Comparison of ENCODE assay signal across 10 mouse cellular contexts in genomic region chr10:90966821-90967220, GRCm38 (mm10).
DNase-seq lines count a peak whose midpoint lies in the region; ATAC-seq lines count a peak whose summit lies in the region.
"Had no signal": no experiment of that assay in that cellular context is flagged by ENCODE, and none has a peak within 500 bp of the region (broad histone marks: within the 10 kb centered on the region; RNA-seq: fewer than 3 reads in every experiment).

No protein-coding gene starts in this region.

- H3K4me2 ChIP-seq in hindbrain, embryonic 12.5 days (replicated peaks): peak overlapping the region; percentile 21; the same call in 1 of the 2 replicates
- H3K4me2 ChIP-seq in embryonic facial prominence, embryonic 14.5 days (ENCODE audit: low read depth, low read length): no peak overlapping the region
- H3K4me2 ChIP-seq in midbrain, embryonic 15.5 days: no peak overlapping the region
- H3K4me2 ChIP-seq: stomach, embryonic 15.5 days had no signal

- no peak overlapping the region for H3K27ac ChIP-seq in hindbrain, embryonic 12.5 days
- H3K27ac ChIP-seq in hindbrain, embryonic 10.5 days: no peak overlapping the region
- H3K27ac ChIP-seq in embryonic facial prominence, embryonic 14.5 days (replicated peaks; ENCODE audit: low read depth, low read length): no peak overlapping the region
- H3K27ac ChIP-seq in midbrain, embryonic 15.5 days: no peak overlapping the region
- H3K27ac ChIP-seq: macrophage; stomach, embryonic 15.5 days had no signal

- peaks cover 29% of the 10 kb centered on the region for H3K4me1 ChIP-seq in hindbrain, embryonic 12.5 days
- H3K4me1 ChIP-seq in hindbrain, embryonic 10.5 days (replicated peaks): peaks cover 35% of the 10 kb centered on the region
- peaks cover 8% of the 10 kb centered on the region for H3K4me1 ChIP-seq in embryonic facial prominence, embryonic 14.5 days (ENCODE audit: control insufficient read depth, insufficient read depth, low read length)
- H3K4me1 ChIP-seq in midbrain, embryonic 15.5 days: peaks cover 12% of the 10 kb centered on the region
- H3K4me1 ChIP-seq: stomach, embryonic 15.5 days had no signal

- H3K9ac ChIP-seq in hindbrain, embryonic 12.5 days: no peak overlapping the region
- no peak overlapping the region for H3K9ac ChIP-seq in embryonic facial prominence, embryonic 14.5 days (ENCODE audit: low read depth, low read length)
- no peak overlapping the region for H3K9ac ChIP-seq in midbrain, embryonic 15.5 days
- H3K9ac ChIP-seq: stomach, embryonic 15.5 days had no signal

- no peak for DNase-seq in hindbrain, embryonic 10.5 days (ENCODE audit: low spot score)
- peak; percentile 63 for DNase-seq in embryonic facial prominence, embryonic 14.5 days (ENCODE audit: low spot score)
- DNase-seq in layer of hippocampus, adult 9-11 months: peak; percentile 95
- no peak for DNase-seq in gastrocnemius, postnatal 14 days
- no peak for DNase-seq in heart, postnatal 14 days
- no peak for DNase-seq in gastrocnemius, adult 8-10 months (ENCODE audit: low spot score in 2 of 2)

- no peaks in the 10 kb centered on the region for H3K9me3 ChIP-seq in hindbrain, embryonic 12.5 days (replicated peaks)
- H3K9me3 ChIP-seq in hindbrain, embryonic 10.5 days: no peaks in the 10 kb centered on the region
- no peaks in the 10 kb centered on the region for H3K9me3 ChIP-seq in embryonic facial prominence, embryonic 14.5 days (ENCODE audit: control insufficient read depth, low read length)
- no peaks in the 10 kb centered on the region for H3K9me3 ChIP-seq in midbrain, embryonic 15.5 days
- H3K9me3 ChIP-seq: stomach, embryonic 15.5 days had no signal

- ATAC-seq in hindbrain, embryonic 12.5 days (ENCODE audit: low FRiP score): no peak
- peak; percentile 26; the same call in 1 of the 2 replicates for ATAC-seq in embryonic facial prominence, embryonic 14.5 days (ENCODE audit: low read depth)
- 0 out of 2 replicates have a peak, but pooled peaks have one; percentile 24 for ATAC-seq in midbrain, embryonic 15.5 days (replicated peaks)

- no peak overlapping the region for H3K4me3 ChIP-seq in hindbrain, embryonic 12.5 days
- H3K4me3 ChIP-seq in hindbrain, embryonic 10.5 days: no peak overlapping the region
- no peak overlapping the region for H3K4me3 ChIP-seq in embryonic facial prominence, embryonic 14.5 days (ENCODE audit: low read depth, low read length)
- H3K4me3 ChIP-seq in midbrain, embryonic 15.5 days: no peak overlapping the region
- H3K4me3 ChIP-seq: stomach, embryonic 15.5 days had no signal

- 20% methylated on average over 9 of the region's 9 CpGs for WGBS in hindbrain, embryonic 12.5 days
- 13% methylated on average over 9 of the region's 9 CpGs for WGBS in hindbrain, embryonic 10.5 days
- 18% methylated on average over 9 of the region's 9 CpGs for WGBS in embryonic facial prominence, embryonic 14.5 days
- 23% methylated on average over 9 of the region's 9 CpGs for WGBS in midbrain, embryonic 15.5 days

- intact Hi-C loops in gastrocnemius, postnatal 14 days (cut with DNase I; ENCODE audit: low total_unique reads): no loop called here
- intact Hi-C loops in heart, postnatal 14 days (cut with DNase I): no loop called here

- peaks cover 40% of the 10 kb centered on the region for H3K27me3 ChIP-seq in hindbrain, embryonic 12.5 days
- peaks cover 62% of the 10 kb centered on the region for H3K27me3 ChIP-seq in hindbrain, embryonic 10.5 days (ENCODE audit: insufficient read depth, poor library complexity, severe bottlenecking)
- peaks cover 47% of the 10 kb centered on the region for H3K27me3 ChIP-seq in embryonic facial prominence, embryonic 14.5 days (replicated peaks; ENCODE audit: control insufficient read depth, insufficient read depth, low read length)
- H3K27me3 ChIP-seq in midbrain, embryonic 15.5 days (replicated peaks): peaks cover 18% of the 10 kb centered on the region

- no peaks in the 10 kb centered on the region for H3K36me3 ChIP-seq in hindbrain, embryonic 12.5 days
- H3K36me3 ChIP-seq in hindbrain, embryonic 10.5 days: no peaks in the 10 kb centered on the region
- H3K36me3 ChIP-seq in embryonic facial prominence, embryonic 14.5 days (ENCODE audit: control insufficient read depth, insufficient read depth, low read length): no peaks in the 10 kb centered on the region
- H3K36me3 ChIP-seq in midbrain, embryonic 15.5 days (replicated peaks): no peaks in the 10 kb centered on the region
- H3K36me3 ChIP-seq: stomach, embryonic 15.5 days had no signal

Comparison
In these comparisons a context has a peak if more than half of its experiments do, and no peak if none do; other contexts are left out.
1. DNase-seq: peak in embryonic facial prominence, embryonic 14.5 days (single experiment) and layer of hippocampus, adult 9-11 months (single experiment); none in hindbrain, embryonic 10.5 days (single experiment), gastrocnemius, postnatal 14 days (single experiment), heart, postnatal 14 days (0 of 2) and gastrocnemius, adult 8-10 months (0 of 2).